Mouse (Mus musculus) forebrain, embryonic 10.5 days (tissue): ENCODE results near the gene Rhof. TPM values are rescaled to one million over a fixed set of nuclear protein-coding genes. Genes with fewer than 3 reads are reported as not detected.

ENCODE experiments used
- DNase-seq: peaks from one replicate; pipeline ENCODE4 v3.0.0-alpha.2; 2017; ENCODE audit warnings: low spot score; ENCODE audit errors: extremely low spot score
- H3K27ac ChIP-seq: fragments of 300-500 bp; sonication (generic); 2 replicates; pipeline ENCODE4 v1.5.1; 2016; ENCODE audit warnings: mild to moderate bottlenecking
- H3K27me3 ChIP-seq: fragments of 300-500 bp; sonication (generic); 2 replicates; pipeline ENCODE4 v1.6.1; 2016; ENCODE audit warnings: mild to moderate bottlenecking; ENCODE audit not compliant: poor library complexity, severe bottlenecking
- H3K36me3 ChIP-seq: fragments of 300-500 bp; sonication (generic); replicated peaks from 2 replicates; pipeline ENCODE4 v1.6.1; 2016; ENCODE audit warnings: mild to moderate bottlenecking, moderate library complexity
- H3K4me1 ChIP-seq: fragments of 300-500 bp; sonication (generic); 2 replicates; pipeline ENCODE4 v1.6.1; 2016
- H3K4me3 ChIP-seq: fragments of 300-500 bp; sonication (generic); 2 replicates; pipeline ENCODE4 v1.5.1; 2016; ENCODE audit warnings: mild to moderate bottlenecking, moderate library complexity
- H3K9me3 ChIP-seq: fragments of 300-500 bp; sonication (generic); 2 replicates; pipeline ENCODE4 v1.6.1; 2016; ENCODE audit warnings: mild to moderate bottlenecking, moderate library complexity
- WGBS: fragments of 180-500 bp; shearing (Covaris S2); methylation state at CpG from one replicate; pipeline ENCODE4 v1.1.7; 2016; 5-methylcytosine and 5-hydroxymethylcytosine counted together
- polyA plus RNA-seq: library from polyadenylated mRNA; unstranded; fragments of >200 nt; fragmentation: Nextera tagmentation; extraction: Ambion mirVana; gene quantifications from 2 replicates; pipeline ENCODE4 v1.2.1, GENCODE M21; 2016

Gene Rhof
- polyA plus RNA-seq, 1 experiment from 2014 or later: 1.2 TPM

GRCm38 (mm10) chr5:123157972-123158371 lies 25.5 kb upstream of the Rhof start:
- Histone ChIP-seq H3K9me3 (no peaks in the 10 kb centered on the region), H3K36me3 (peaks cover 97% of the 10 kb centered on the region), H3K27ac (no peak overlapping the region), H3K4me3 (no peak overlapping the region), H3K4me1 (no peaks in the 10 kb centered on the region), H3K27me3 (no peaks in the 10 kb centered on the region)
- DNase-seq: no peak
- 88% methylated on average over 4 of the region's 4 CpGs for WGBS

- H3K4me1 ChIP-seq: no peaks in the 10 kb centered on the region
- 85% methylated on average over 12 of the region's 12 CpGs for WGBS
- no peaks in the 10 kb centered on the region for H3K27me3 ChIP-seq
- peaks cover 97% of the 10 kb centered on the region for H3K36me3 ChIP-seq
- no peak overlapping the region for H3K4me3 ChIP-seq
- DNase-seq: no peak
- no peaks in the 10 kb centered on the region for H3K9me3 ChIP-seq
- H3K27ac ChIP-seq: no peak overlapping the region
Measured at GRCm38 (mm10) chr5:123156763-123157162, 24.3 kb upstream of the Rhof start.

- H3K9me3 ChIP-seq: no peaks in the 10 kb centered on the region
- no peaks in the 10 kb centered on the region for H3K27me3 ChIP-seq
- 64% methylated on average over 7 of the region's 7 CpGs for WGBS
- H3K36me3 ChIP-seq: peaks cover 97% of the 10 kb centered on the region
- peaks cover 8% of the 10 kb centered on the region for H3K4me1 ChIP-seq
- H3K4me3 ChIP-seq: no peak overlapping the region
- peak; percentile 68 for DNase-seq
- no peak overlapping the region for H3K27ac ChIP-seq
Measured at GRCm38 (mm10) chr5:123155425-123155824, 22.9 kb upstream of the Rhof start.

- H3K4me1 ChIP-seq: peaks cover 34% of the 10 kb centered on the region
- 90% methylated on average over 1 of the region's 1 CpGs for WGBS
Measured at GRCm38 (mm10) chr5:123152901-123153300, 20.4 kb upstream of the Rhof start.

GRCm38 (mm10) chr5:123151707-123152362 lies 19.3 kb upstream of the Rhof start:
- Histone ChIP-seq H3K4me1 (peaks cover 38% of the 10 kb centered on the region), H3K36me3 (peaks cover 97% of the 10 kb centered on the region), H3K4me3 (no peak overlapping the region), H3K27ac (no peak overlapping the region), H3K27me3 (no peaks in the 10 kb centered on the region), H3K9me3 (no peaks in the 10 kb centered on the region)
- WGBS: 95% methylated on average over 19 of the region's 19 CpGs
- no peak for DNase-seq

More at GRCm38 (mm10) chr5:123152901-123153300, 20.4 kb upstream of the Rhof start:
- H3K36me3 ChIP-seq: peaks cover 97% of the 10 kb centered on the region
- no peaks in the 10 kb centered on the region for H3K27me3 ChIP-seq
- no peaks in the 10 kb centered on the region for H3K9me3 ChIP-seq
- no peak overlapping the region for H3K27ac ChIP-seq
- no peak overlapping the region for H3K4me3 ChIP-seq
- DNase-seq: no peak

- no peaks in the 10 kb centered on the region for H3K9me3 ChIP-seq
- DNase-seq: no peak
- H3K36me3 ChIP-seq: peaks cover 97% of the 10 kb centered on the region
- WGBS: 63% methylated on average over 7 of the region's 7 CpGs
- 0 out of 2 replicates have a peak overlapping the region, but pooled peaks have one; percentile 37 for H3K27ac ChIP-seq
- peak overlapping the region; percentile 42; the same call in 1 of the 2 replicates for H3K4me3 ChIP-seq
- H3K4me1 ChIP-seq: peaks cover 45% of the 10 kb centered on the region
- H3K27me3 ChIP-seq: no peaks in the 10 kb centered on the region
Measured at GRCm38 (mm10) chr5:123151077-123151476, 18.6 kb upstream of the Rhof start.

- DNase-seq: no peak
- Histone ChIP-seq H3K4me1 (peaks cover 50% of the 10 kb centered on the region), H3K36me3 (peaks cover 99% of the 10 kb centered on the region), H3K9me3 (no peaks in the 10 kb centered on the region), H3K27ac (peak overlapping the region; percentile 37; the same call in 1 of the 2 replicates), H3K4me3 (peak overlapping the region; percentile 42), H3K27me3 (no peaks in the 10 kb centered on the region)
- WGBS: 53% methylated on average over 7 of the region's 7 CpGs
Measured at GRCm38 (mm10) chr5:123150641-123151040, 18.1 kb upstream of the Rhof start.

GRCm38 (mm10) chr5:123149451-123150400 lies 17.2 kb upstream of the Rhof start:
- peak overlapping the region; percentile 42 for H3K4me3 ChIP-seq
- DNase-seq: peak; percentile 89
- no peaks in the 10 kb centered on the region for H3K9me3 ChIP-seq
- H3K36me3 ChIP-seq: peaks cover 100% of the 10 kb centered on the region
- H3K27me3 ChIP-seq: no peaks in the 10 kb centered on the region
- 13% methylated on average over 19 of the region's 19 CpGs for WGBS
- peak overlapping the region; percentile 37 for H3K27ac ChIP-seq
- peaks cover 59% of the 10 kb centered on the region for H3K4me1 ChIP-seq

GRCm38 (mm10) chr5:123148073-123148722 lies 15.7 kb upstream of the Rhof start:
- H3K9me3 ChIP-seq: no peaks in the 10 kb centered on the region
- 0 out of 2 replicates have a peak overlapping the region, but pooled peaks have one; percentile 48 for H3K27ac ChIP-seq
- H3K36me3 ChIP-seq: peaks cover 93% of the 10 kb centered on the region
- H3K4me3 ChIP-seq: peak overlapping the region; percentile 15; the same call in 1 of the 2 replicates
- no peaks in the 10 kb centered on the region for H3K27me3 ChIP-seq
- DNase-seq: no peak
- H3K4me1 ChIP-seq: peaks cover 74% of the 10 kb centered on the region
- WGBS: 87% methylated on average over 25 of the region's 25 CpGs

- H3K4me1 ChIP-seq: peaks cover 78% of the 10 kb centered on the region
- WGBS: 91% methylated on average over 17 of the region's 17 CpGs
- no peak for DNase-seq
Measured at GRCm38 (mm10) chr5:123147569-123147968, 15.1 kb upstream of the Rhof start.

GRCm38 (mm10) chr5:123146357-123146756 lies 13.9 kb upstream of the Rhof start:
- Histone ChIP-seq H3K4me3 (no peak overlapping the region), H3K27me3 (no peaks in the 10 kb centered on the region), H3K27ac (0 out of 2 replicates have a peak overlapping the region, but pooled peaks have one; percentile 11), H3K4me1 (peaks cover 84% of the 10 kb centered on the region), H3K36me3 (peaks cover 75% of the 10 kb centered on the region), H3K9me3 (no peaks in the 10 kb centered on the region)
- 84% methylated on average over 11 of the region's 11 CpGs for WGBS
- DNase-seq: no peak

More at GRCm38 (mm10) chr5:123147569-123147968, 15.1 kb upstream of the Rhof start:
- H3K9me3 ChIP-seq: no peaks in the 10 kb centered on the region
- peaks cover 87% of the 10 kb centered on the region for H3K36me3 ChIP-seq
- no peak overlapping the region for H3K27ac ChIP-seq
- H3K4me3 ChIP-seq: 0 out of 2 replicates have a peak overlapping the region, but pooled peaks have one; percentile 15
- H3K27me3 ChIP-seq: no peaks in the 10 kb centered on the region
